Mouse (Mus musculus) cerebellum, adult 2 months (tissue): ENCODE results near the gene Pecam1.

Source experiments
- CTCF ChIP-seq: fragments of 200-500 bp; IDR thresholded peaks from 2 replicates; pipeline ENCODE4 v1.5.1; 2011; ENCODE audit warnings: low read depth, mild to moderate bottlenecking, control low read depth, low read length, moderate library complexity, borderline replicate concordance; ENCODE audit not compliant: insufficient read depth
- POLR2A ChIP-seq: fragments of 200-500 bp; IDR thresholded peaks from 2 replicates; pipeline ENCODE4 v1.6.1; 2011; ENCODE audit warnings: low read length, control low read depth, borderline replicate concordance; ENCODE audit not compliant: insufficient read depth

DNA sequence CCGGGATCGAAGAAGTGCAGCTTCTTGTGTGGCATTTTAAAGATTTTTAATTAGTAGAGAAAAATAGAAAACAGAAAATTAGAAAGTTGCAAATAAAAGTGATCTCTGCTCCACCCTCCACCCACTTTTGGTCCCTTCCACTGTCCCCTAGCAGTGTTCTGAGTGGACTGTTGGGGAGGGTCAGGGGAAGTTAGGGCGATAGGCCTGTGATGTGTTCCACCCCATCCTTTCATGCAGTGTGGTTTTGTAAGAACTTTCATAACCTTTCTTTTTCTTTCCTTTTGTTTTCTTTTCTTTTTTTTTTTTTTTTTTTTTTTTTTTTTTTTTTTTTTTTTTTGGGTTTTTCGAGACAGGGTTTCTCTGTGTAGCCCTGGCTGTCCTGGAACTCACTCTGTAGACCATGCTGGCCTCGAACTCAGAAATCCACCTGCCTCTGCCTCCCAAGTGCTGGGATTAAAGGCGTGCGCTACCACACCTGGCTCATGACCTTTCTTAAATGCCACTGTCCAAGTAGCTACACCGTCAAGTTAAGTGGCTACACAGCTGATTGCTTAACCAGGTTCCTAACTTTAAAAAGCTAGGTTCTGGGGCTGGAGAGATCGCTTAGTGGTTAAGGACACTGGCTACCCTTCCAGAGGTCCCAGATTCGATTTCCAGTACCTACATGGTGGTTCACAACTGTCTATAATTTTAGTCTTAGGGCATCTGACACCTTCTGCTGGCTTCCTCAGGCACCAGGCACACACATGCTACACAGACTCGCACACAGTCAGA is 87.6 kb downstream of the Pecam1 start:
- TF ChIP-seq CTCF = no peak
- no peak for TF ChIP-seq POLR2A
